Mouse (Mus musculus): ENCODE measurements at regions not wholly inside any gene's neighbourhood (a gene's known extent, or its start where the extent isn't known, plus 50 kb on each side); places are given as distances from the start of the nearest gene placed in this dataset.

DNA sequence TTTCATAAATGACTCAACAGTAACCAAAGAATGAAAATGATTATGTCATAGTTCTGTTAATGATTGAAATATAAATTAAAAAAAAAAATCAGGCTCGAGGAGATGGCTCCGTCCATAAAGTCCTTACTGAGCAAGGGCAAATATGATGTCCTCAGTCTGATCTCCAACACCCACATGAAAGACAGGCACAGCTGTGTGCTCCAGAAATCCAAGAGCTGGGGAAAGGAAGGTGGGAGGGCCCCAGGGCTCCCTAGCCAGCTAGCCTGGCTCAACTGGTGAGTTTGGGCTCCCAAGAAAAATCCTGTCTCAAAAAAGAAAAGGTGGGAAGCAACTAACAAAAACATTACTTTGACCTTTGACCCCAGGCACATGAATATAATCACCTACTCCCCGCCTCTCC, 194.5 kb downstream of the Sox4 start:
- DNase-seq (ENCODE audit: extremely low read depth, low read depth, low spot score), result no peak

DNA sequence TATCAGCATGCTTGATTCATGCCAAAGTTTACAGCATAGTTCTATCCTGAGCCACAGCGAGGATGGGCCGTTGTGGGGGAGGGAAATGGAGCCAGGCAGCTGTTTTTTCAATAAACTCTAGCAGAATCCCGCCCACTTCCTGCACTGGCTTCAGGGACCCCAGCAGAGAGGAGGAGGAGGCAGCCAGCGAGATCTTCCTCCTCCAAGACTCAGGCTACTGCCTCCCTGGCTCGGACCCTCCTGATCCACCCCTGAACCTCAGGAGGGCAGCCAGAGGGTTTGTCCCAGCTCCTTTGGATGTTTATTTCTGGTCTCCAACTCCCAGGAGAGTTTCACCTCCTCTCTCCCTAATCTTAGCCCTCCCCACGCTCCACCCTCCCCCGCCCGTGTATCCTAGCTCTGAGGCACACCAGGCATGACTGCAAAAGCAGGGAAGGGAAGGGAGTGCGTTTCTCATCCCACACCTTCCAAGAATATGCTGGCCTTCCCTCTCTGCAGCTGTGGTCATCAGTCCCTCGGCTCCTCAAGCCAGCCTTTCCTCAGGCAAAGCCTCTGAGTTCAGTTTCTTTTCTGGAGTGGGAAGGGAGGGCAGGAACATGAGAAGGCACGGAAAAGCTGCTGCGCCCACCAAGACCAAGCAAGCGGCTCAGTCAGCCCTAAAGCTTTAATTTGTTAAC, 195.5 kb downstream of the Sox4 start:
- no peak for DNase-seq (ENCODE audit: extremely low read depth, low read depth, low spot score)

DNA sequence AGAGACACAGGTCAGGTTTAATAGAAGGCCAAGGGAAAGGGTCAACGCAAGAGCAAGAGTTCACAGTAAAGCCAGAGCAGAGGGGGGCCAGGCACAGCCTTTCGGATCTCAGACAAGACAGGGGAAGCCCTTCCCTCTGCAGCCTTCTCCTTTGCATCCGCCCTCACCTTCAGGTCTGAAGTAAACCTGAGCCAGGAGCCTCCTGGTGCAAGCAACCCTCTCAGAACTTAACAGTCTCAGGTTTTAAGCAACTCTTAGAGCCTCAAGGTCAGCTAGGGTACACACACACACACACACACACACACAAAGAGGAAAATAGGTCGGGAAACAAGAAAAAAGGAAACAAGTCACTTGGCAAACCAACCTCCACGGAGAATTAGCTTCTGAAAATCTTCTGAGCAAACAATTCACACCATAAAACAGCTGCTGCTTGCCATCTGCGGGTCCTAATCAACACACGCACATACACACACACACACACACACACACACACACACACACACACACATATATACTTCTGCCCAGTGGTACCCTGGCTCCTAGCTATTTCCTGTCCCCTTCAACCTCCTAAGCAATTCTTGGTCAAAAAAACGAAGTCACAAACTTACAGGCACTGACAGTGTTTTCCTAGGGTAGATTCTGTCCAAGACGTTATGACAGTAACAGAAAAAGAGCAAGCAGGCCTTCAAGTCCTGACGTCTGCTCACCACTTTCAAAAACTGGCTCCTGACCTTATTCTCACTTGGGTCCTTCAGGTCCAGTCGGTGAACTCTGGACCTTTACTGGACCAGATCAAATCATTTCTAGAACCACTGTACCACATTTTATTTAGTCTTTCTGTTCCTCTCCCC, 196.4 kb downstream of the Sox4 start:
- no peak for DNase-seq (ENCODE audit: extremely low read depth, low read depth, low spot score)

DNA sequence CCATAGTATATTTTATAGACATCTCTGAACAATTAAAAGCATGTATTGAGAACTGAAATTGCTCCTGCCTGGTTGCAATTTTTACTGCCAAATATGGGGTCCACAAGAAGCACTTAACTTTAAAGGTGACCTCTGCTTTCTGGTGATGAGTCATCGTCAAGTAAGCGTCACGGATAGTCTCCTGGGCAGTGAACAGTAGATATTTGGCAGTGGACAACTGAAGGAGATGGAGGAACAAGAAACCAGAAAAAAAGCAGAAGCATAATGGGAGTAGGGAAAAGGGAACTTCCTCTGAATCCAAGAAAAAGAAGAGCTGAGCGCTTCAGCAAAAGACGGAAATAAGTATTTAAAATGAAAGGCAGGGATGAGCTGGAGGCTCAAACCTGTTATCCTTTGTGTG, 199.3 kb downstream of the Sox4 start:
- DNase-seq (ENCODE audit: extremely low read depth, low read depth, low spot score), result no peak

DNA sequence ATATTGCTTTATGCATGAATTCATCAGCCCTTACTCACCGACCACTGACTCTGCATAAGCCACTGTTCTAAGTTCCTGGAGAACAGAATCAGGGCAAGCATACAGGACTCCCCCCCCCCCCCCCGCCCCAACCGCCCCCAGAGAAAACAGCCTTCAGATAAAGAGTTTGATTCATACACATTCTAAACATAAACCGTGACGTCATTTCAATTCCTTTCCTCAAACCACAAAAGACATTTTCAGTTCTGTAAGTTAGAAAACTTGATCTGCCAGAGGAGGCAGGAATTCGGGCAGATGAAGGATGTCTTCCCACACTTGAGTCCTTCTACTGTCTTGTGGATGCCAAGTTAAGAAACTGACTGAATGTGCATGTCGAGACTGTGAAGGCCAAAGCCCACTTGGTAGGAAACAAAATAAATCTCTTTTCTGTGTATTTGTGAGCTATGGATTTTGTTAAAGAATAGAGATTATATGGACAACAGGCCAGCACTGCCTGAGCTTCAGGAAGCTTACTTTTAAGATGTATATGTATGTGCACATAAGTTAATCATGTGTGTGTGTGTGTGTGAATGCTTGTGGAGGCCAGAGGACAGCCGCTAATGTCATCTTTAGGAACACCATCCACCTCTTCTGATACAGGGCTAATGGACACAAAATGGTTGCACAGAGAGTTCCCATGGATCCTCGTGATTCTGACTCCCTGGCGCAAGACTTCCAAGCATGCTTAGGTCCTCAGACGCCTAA, 202.4 kb downstream of the Sox4 start:
- no peak for DNase-seq (ENCODE audit: extremely low read depth, low read depth, low spot score)

DNA sequence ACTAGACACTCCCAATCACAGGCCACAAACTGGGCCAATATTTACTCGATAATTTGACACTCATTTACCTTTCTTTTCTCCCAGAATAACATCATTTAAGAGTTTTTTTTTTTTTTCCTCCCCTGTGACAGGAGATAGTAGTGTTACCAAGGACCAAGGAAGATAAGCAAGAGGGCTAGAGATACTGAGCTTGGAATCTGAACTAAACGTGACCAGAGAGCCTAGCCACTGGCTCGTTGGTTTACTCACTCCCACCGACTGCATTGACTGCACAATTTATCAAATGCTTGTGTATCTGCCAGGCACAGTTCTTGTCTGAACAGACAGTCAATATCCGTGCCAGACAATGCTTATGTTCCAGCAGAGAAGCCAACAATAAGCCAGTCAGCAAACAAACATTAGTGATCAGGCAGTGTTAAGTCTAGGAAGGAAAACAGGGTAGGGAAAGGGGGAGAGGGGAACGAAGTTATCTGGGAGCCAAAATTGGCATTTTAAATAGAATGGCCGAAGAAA, 213.3 kb downstream of the Sox4 start:
- DNase-seq (ENCODE audit: extremely low read depth, low read depth, low spot score), result no peak

DNA sequence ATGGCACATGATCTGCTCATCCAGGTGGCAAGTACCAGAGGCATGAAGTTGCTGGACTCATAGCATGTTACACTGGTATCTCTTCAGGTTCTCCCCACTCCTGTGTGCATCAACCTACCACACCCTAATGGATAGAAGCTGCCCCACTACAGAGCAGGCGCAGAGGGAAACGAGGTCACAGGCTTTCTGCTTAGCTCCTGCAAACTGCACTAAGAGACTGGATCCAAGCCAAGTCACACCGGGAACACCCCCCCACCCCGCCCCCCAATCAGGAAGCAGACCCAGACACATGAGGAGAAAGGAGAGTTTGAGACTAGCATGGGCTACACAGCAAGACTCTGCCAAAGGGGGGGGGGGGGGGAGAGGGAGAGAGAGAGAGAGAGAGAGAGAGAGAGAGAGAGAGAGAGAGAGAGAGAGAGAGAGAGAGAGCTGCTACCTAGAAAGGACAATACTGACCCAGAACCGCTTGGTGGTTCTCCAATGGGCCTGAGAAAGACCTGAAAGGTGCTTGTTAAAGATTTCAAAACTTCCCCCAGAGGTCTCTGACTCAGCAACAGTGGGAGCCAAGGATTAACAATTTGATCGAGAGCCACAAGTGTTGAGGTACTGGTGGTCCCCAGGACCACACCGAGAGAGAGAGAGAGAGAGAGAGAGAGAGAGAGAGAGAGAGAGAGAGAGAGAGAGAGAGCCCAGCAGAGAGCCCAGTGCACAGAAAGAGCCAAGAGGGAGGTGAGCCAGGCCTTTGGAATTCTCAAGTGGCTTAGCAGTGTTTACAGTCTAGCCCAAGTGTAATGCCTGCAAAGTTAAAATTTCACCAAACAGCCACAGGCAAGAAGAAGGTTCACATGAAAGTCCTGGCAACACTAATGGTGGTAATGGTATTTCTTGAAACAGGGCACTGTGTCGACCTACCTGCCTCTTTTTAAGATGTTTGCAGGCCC, 215.1 kb downstream of the Sox4 start:
- DNase-seq (ENCODE audit: extremely low read depth, low read depth, low spot score), result no peak

DNA sequence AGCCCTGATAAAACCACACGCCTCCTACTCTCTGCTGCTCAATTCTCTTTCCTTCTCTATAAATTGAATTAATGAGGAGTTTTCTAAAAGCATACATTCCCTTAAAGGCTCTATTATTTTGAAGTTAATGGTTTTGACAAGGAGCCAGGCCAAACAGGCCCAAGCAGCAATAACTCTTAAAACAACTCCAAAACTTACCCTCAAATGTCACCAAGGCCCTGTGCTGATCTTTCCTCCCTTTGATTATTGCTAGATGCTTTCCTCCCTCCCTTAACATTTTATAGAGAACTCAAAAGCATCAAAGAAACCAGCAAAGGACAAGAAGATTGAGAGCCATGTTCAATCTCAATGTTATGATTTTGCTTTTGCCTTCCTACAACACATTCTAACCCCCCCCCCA, 221.0 kb downstream of the Sox4 start:
- DNase-seq (ENCODE audit: extremely low read depth, low read depth, low spot score), result no peak

DNA sequence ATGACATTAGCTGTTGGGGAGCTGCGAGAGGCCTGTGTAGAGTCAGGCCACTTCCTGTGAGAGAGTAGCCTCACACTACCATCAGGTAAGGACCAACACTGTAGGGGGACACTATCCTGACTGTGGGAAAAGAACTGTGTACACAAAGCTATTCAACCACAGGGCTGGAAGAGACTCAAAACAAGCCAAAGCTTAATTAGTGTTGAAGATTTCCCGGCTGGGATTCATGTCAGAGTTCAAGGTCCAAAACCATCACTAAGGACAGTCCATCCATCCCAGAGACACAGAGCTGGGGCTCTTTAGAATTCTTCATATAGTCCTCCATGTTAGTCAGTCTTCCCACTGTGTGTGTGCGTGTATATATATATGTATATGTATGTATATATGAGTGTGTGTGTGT, 221.5 kb downstream of the Sox4 start:
- no peak for DNase-seq (ENCODE audit: extremely low read depth, low read depth, low spot score)

DNA sequence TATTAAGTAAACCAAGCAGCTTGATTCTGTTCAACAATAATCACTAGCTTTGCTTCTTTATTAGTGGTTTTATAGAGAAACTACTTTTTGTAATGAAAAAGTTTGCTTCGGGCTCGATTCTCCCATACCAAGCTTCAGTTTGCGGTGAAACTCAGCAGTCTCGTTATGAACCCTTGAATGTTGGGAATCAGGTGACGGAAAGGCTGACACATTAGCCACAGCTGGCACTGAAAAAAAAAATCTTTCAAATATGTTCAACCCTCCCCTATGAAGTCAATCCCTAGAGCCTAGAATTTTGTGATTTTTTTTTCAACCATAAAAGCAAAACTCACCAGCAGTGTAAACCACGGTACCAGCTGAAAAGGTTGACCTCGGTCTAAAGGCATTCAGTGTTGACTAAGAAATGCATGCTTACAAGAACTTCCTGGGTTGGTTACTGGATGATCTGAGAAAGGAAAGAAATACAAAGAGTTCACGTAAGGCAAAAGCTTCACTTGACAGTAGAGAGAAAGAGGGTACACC, 223.4 kb downstream of the Sox4 start:
- DNase-seq (ENCODE audit: extremely low read depth, low read depth, low spot score), result no peak

DNA sequence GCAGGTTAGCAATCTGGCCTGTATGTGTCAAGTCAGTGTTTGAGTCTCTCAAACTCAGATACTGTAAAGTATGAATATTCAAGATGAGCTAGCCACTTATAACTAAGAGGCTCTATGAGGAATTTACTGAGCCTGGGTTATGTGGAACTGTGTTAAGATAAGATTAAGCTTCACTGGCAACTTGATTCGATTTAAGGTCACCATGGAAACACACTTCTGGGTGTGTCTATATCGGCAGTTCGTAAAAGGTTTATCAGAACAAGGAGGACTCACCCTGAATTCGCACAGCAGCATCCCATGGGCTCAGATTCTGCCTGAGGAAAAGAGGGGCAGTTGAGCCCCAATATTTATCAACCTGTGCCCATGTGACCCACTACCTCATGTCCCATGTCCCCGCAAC, 224.7 kb downstream of the Sox4 start:
- DNase-seq (ENCODE audit: extremely low read depth, low read depth, low spot score), result no peak

DNA sequence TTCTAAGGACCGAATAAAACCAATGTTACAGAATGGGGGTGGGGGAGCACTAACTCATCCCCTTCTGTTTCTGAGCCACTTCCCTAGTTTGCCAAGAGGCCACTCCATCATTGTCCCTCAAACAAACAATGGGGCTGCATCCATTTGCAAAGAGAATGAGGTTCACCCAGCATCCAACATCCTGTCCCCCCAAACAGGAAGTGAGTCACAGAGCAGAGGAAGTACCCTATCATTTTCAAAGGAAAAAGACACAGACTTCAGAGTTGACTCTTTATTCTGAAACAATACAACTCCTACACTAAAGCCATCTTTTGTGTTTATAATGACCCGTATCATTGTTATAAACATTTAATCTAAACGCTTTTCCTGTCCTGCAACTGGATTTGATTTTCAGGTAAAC, 229.2 kb downstream of the Sox4 start:
- DNase-seq (ENCODE audit: extremely low read depth, low read depth, low spot score), result no peak

DNA sequence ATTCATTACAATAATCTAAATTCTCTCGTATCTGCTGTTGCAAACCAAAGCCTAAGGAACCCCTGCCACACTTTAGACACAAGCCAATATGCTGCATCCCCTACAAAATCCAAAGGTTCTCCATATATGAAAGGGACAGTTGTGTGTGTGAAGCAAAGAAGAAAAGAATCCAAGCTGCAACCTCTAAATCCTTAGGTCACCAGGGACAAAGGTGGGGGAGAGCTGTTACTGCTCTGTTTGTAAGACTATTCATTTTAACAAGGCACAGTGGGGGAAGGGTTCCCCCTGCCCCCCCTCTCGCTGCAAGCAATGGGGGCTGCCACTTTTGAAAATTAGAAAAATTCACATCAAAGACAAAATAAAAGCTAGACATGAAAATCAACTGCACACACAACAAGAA, 231.4 kb downstream of the Sox4 start:
- no peak for DNase-seq (ENCODE audit: extremely low read depth, low read depth, low spot score)

DNA sequence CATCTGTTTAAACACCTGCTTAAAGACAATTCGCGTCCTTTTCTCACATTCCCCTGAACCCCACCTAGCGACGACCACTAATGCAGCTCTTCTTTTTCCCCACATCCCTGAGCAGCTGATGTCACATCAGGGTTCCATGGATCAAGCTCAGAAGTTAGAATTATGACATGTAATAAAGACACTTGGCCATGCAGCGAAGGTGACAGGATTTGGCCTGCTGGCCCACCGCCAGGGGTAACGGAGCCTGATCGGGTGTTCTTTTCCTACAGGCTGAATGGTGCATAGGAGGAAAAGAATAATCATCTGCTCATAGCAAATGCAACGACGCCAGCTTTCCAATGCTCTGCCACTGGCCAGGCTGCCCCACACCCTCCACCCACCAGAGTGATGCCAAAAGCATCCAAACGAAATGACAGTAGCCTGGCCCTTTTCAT, 231.9 kb downstream of the Sox4 start:
- no peak for DNase-seq (ENCODE audit: extremely low read depth, low read depth, low spot score)

DNA sequence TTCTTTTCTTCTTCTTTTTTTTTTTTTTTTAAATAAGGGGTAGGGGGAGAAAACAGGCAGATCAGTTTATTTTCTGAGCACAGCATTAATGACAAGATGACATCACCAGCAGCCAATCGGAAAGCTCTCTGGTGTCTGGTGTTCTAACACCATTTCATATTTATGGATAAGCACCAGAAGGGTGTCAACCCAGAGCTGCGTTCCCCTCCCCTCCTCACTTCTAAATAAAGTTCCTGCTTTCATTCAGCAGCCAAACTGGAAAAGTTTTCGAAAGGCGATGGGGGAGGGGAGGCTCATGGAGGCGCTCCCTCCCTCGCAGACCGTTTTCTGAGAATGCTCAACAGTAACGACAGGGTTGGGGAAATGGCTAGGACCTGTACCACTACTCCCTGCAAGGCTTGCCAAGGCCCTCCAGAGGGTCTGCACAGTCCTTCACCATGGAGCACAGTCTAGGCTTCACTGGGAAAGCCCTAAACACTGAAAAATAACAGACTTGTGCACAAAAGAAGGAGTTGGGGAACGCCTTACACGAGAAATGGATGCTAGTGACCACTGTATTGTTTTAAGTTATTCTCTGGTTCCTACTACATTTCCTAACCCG, 232.8 kb downstream of the Sox4 start:
- DNase-seq (ENCODE audit: extremely low read depth, low read depth, low spot score), result no peak

DNA sequence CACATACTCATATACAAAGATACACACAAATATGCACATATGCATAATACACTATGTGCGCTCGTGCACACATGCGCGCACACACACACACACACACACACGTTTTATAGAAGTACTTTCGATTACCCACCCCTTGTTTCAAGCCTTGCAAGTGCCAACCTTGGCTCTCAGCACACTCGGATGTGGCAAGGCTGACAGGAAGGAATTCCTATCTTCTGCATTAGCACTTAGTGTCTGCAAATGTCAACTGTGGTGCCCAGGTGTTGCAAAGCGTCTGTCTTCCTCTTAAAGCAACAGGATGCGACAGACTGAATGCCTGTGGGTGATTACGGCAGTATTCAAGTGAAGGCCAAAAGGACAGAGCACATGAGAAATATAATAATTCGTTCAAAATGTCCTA, 233.3 kb downstream of the Sox4 start:
- DNase-seq (ENCODE audit: extremely low read depth, low read depth, low spot score), result no peak

DNA sequence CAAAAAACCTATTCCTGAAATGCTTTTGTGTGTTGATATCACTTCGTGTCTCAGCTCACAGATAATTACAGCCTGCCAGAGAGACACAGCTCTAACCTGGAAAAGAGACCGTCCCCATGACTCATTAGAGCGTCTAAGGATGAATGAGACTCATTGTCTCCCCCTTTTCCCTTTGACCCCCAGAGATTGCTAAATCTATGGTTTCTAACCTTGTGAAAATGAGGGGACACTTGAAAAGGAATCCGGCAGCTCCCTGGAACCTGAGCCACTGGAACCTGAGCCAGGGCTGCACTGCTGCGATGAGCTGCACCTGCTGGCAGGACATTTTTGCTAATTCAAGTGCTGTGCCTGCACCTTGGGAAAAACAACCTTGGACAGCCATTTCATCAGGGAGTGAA, 234.6 kb downstream of the Sox4 start:
- no peak for DNase-seq (ENCODE audit: extremely low read depth, low read depth, low spot score)

DNA sequence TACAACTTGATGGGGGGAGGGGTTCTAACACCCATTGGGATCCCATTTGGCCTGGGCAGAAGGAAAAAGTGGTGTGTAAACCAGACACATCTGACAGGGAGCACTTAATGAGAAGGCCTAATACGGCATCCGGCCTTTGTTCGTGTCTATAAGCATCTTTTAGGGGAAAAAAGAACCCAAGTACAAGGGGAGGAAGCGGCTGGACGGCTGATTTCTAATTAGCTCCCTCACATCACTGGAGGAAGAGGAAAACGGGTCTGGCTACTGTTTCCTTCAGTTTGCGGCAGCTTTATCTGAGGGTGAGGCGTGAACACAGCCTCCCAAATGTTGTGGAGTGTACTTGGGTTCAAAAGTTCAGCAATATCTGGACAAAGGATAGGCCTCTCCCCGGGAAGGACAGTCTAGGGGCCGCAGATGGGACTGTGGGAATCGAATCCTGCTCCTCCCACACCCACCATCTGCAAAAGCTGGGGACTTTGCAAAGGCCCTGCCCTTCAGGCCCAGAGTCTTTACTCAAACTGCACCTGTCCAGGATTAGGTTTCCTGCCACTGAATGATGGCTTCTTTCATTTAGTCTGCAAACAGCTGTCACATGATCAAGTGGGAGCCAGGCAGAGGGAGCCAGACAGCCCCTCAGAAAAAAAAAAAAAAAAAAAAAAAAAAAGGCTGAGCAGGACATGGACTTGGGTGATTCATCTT, 235.2 kb downstream of the Sox4 start:
- DNase-seq (ENCODE audit: extremely low read depth, low read depth, low spot score), result no peak

DNA sequence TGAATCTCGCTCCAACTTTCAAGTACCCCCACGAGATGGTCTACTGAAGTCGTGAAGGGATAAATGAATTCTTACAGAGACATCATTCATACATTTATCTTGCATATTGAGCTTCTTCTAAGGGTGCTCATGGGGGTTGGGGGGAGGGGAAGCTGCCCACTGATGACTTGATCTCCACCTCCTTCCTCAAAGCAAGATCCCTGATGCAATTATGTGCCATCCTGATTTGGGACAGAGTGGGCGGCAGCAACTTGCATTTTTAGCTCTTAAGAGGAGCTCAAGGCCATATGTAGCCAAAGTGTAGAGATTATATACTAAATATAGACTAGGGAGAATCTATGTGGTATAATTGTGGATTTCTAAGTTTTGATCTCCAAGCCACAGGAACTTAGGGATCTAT, 236.1 kb downstream of the Sox4 start:
- DNase-seq (ENCODE audit: extremely low read depth, low read depth, low spot score), result no peak

All from fat pad, adult 2 months (tissue).